Comparison of ENCODE assay signal across 8 mouse cellular contexts in the genomic region with DNA sequence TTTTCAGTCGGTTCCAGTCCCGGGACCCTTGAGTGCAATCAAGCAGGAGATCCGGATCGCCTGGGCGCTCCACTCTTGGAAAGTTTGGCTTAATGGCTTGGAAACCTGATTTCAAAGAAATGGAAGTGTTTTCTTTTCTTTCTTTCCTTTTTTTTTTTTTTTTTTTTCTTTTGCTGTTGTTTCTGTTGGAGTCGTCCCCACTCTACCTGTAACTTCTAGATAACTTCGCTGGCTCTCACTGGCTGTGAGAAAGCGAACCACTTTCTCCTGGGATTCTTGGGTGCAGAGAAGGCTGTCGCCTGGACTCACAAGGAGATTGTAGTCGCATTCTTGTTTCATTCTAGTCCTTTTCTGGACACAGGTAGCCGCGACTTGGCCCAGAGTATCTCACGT. TPM values are rescaled to one million over a fixed set of nuclear protein-coding genes. Genes with fewer than 3 reads are reported as not detected.
DNase-seq lines count a peak whose midpoint lies in the region; ATAC-seq and TF ChIP-seq lines count a peak whose summit lies in the region.

No protein-coding gene starts in this region.

- TF ChIP-seq CTCF in lung, adult 2 months (IDR thresholded peaks at IDR 0.05; ENCODE audit: insufficient read depth, low read length), result no peak

- no peak for TF ChIP-seq POLR2A in lung, adult 2 months (IDR thresholded peaks at IDR 0.05; ENCODE audit: borderline replicate concordance, extremely low read depth, low read depth, low read length)

- no peak for DNase-seq in lung, adult 2 months
- DNase-seq in lung, postnatal 14 days, result no peak
- no peak for DNase-seq in forebrain, embryonic 11.5 days (ENCODE audit: low spot score)
- DNase-seq in cerebellum, postnatal 4 days (ENCODE audit: low spot score in 2 of 2), result no peak

- peak overlapping the region; percentile 93 for H3K4me2 ChIP-seq in forebrain, embryonic 11.5 days (ENCODE audit: low read depth, low read length, severe bottlenecking)
- H3K4me2 ChIP-seq in limb, embryonic 15.5 days, result peak overlapping the region; percentile 72
- H3K4me2 ChIP-seq in neural tube, embryonic 15.5 days, result peak overlapping the region; percentile 94

- no peak for ATAC-seq in forebrain, embryonic 11.5 days (replicated peaks; ENCODE audit: low FRiP score)
- ATAC-seq in limb, embryonic 15.5 days (ENCODE audit: insufficient number of reproducible peaks, low FRiP score, low TSS enrichment, low read depth), result no peak
- ATAC-seq in neural tube, embryonic 15.5 days (ENCODE audit: low FRiP score), result no peak
- ATAC-seq in erythroid progenitor cell, adult 5-6 weeks (replicated peaks; ENCODE audit: low FRiP score, poor library complexity, severe bottlenecking), result no peak
- no peak for ATAC-seq in activated CD4-positive, CD25-positive, alpha-beta regulatory T cell, adult 4 months

- H3K36me3 ChIP-seq in forebrain, embryonic 11.5 days (ENCODE audit: control insufficient read depth, insufficient read depth, low read length), result no peaks in the 10 kb centered on the region
- H3K36me3 ChIP-seq in limb, embryonic 15.5 days, result no peaks in the 10 kb centered on the region
- H3K36me3 ChIP-seq in neural tube, embryonic 15.5 days, result no peaks in the 10 kb centered on the region

- peak overlapping the region; percentile 79 for H3K4me3 ChIP-seq in lung, adult 2 months (replicated peaks; ENCODE audit: extremely low read depth, low read depth, low read length)
- H3K4me3 ChIP-seq in forebrain, embryonic 11.5 days (ENCODE audit: low read depth, low read length), result peak overlapping the region; percentile 48
- H3K4me3 ChIP-seq in limb, embryonic 15.5 days, result peak overlapping the region; percentile 47
- H3K4me3 ChIP-seq in neural tube, embryonic 15.5 days (replicated peaks), result peak overlapping the region; percentile 52

- 0 out of 2 replicates have a peak, but pooled peaks cover 4% of the 10 kb centered on the region for H3K4me1 ChIP-seq in lung, adult 2 months (ENCODE audit: control insufficient read depth, insufficient read depth, low read length)
- no peaks in the 10 kb centered on the region for H3K4me1 ChIP-seq in forebrain, embryonic 11.5 days (replicated peaks; ENCODE audit: control insufficient read depth, insufficient read depth, low read length)
- peaks cover 7% of the 10 kb centered on the region for H3K4me1 ChIP-seq in limb, embryonic 15.5 days
- H3K4me1 ChIP-seq in neural tube, embryonic 15.5 days, result peaks cover 13% of the 10 kb centered on the region; the same call in 1 of the 2 replicates

- peak overlapping the region; percentile 44; the same call in 1 of the 2 replicates for H3K9ac ChIP-seq in forebrain, embryonic 11.5 days (ENCODE audit: low read length)
- H3K9ac ChIP-seq in limb, embryonic 15.5 days, result peak overlapping the region; percentile 31
- peak overlapping the region; percentile 43 for H3K9ac ChIP-seq in neural tube, embryonic 15.5 days (replicated peaks)

- no peak overlapping the region for H3K27ac ChIP-seq in forebrain, embryonic 11.5 days (ENCODE audit: low read depth, low read length)
- H3K27ac ChIP-seq in limb, embryonic 15.5 days, result 0 out of 2 replicates have a peak overlapping the region, but pooled peaks have one; percentile 51
- no peak overlapping the region for H3K27ac ChIP-seq in neural tube, embryonic 15.5 days (replicated peaks)

- no peaks in the 10 kb centered on the region for H3K27me3 ChIP-seq in forebrain, embryonic 11.5 days (ENCODE audit: control insufficient read depth, insufficient read depth, low read length)
- no peaks in the 10 kb centered on the region; the same call in 1 of the 2 replicates for H3K27me3 ChIP-seq in limb, embryonic 15.5 days
- H3K27me3 ChIP-seq in neural tube, embryonic 15.5 days (replicated peaks), result 0 out of 2 replicates have a peak, but pooled peaks cover 3% of the 10 kb centered on the region

- no peaks in the 10 kb centered on the region for H3K9me3 ChIP-seq in forebrain, embryonic 11.5 days (ENCODE audit: control insufficient read depth, low read length)
- H3K9me3 ChIP-seq in limb, embryonic 15.5 days, result no peaks in the 10 kb centered on the region
- no peaks in the 10 kb centered on the region for H3K9me3 ChIP-seq in neural tube, embryonic 15.5 days (replicated peaks)

- WGBS in lung, adult 2 months, result 10% methylated on average over 13 of the region's 13 CpGs
- WGBS in forebrain, embryonic 11.5 days, result 5% methylated on average over 13 of the region's 13 CpGs
- 6% methylated on average over 13 of the region's 13 CpGs for WGBS in limb, embryonic 15.5 days
- WGBS in neural tube, embryonic 15.5 days, result 7% methylated on average over 13 of the region's 13 CpGs

RNA-seq across cellular contexts. Expression of a gene that starts 0.6 kb away (rescaled TPM):
- polyA plus RNA-seq in lung, adult 2 months (2012; rRNA removed), result 5.4 and 6.4 TPM in 2 replicates
- 2.9 and 3.1 TPM in 2 replicates for polyA plus RNA-seq in forebrain, embryonic 11.5 days (2014; fragmentation: Nextera tagmentation; extraction: Ambion mirVana)
- polyA plus RNA-seq in limb, embryonic 15.5 days (2015; fragmentation: Nextera tagmentation; extraction: Ambion mirVana), result 56.0 and 59.1 TPM in 2 replicates
- 2.4 and 3.2 TPM in 2 replicates for polyA plus RNA-seq in neural tube, embryonic 15.5 days (2015; fragmentation: Nextera tagmentation; extraction: Ambion mirVana)
- 3.2 and 3.8 TPM in 2 replicates for total RNA-seq in erythroid progenitor cell, adult 5-6 weeks (2015; ENCODE audit: low replicate concordance)
- 0.98 and 5.3 TPM in 2 replicates for total RNA-seq in erythroid progenitor cell, adult 5-6 weeks (2017; ENCODE audit: low replicate concordance)
- not detected for polyA plus RNA-seq in activated CD4-positive, CD25-positive, alpha-beta regulatory T cell, adult 4 months (2017; shearing (Covaris generic))
